Mouse (Mus musculus): ENCODE results near the gene Fmo5.

DNA sequence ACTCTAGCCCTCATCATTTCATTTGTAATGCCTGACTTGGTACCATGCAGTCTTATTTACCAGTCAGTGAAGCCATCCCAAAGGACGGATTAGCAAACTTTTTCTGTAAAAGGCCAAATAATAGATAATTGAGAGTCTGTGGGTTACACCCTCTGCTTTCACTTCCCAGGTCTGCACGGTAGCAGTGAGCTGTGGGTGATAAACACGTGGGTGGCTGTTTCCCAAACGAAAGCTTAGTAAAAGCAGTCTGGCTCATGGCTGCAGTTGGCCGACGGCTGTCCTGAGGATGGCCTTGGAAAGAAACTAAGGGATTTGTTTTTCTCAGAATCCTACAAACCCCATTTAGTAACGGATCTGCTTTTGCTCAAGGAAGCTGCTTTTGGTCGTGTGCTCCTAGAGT lies 32.6 kb downstream of the Fmo5 start:
- TF ChIP-seq USF2 (conservative IDR thresholded peaks at IDR 0.05; ENCODE audit: low read depth, low read length) (0 out of 2 replicates have a peak, but pooled peaks have one; percentile 27), MAX (IDR thresholded peaks at IDR 0.05; ENCODE audit: low read length) (peak; percentile 97), ELF1 (IDR thresholded peaks at IDR 0.05; ENCODE audit: low read depth, low read length) (no peak), E2F4 (IDR thresholded peaks at IDR 0.05; ENCODE audit: insufficient replicate concordance, low read depth, low read length) (no peak), POLR2A (IDR thresholded peaks at IDR 0.05; ENCODE audit: low read depth, low read length) (no peak)
